8 mouse cellular contexts compared by ENCODE assay signal in the genomic region with DNA sequence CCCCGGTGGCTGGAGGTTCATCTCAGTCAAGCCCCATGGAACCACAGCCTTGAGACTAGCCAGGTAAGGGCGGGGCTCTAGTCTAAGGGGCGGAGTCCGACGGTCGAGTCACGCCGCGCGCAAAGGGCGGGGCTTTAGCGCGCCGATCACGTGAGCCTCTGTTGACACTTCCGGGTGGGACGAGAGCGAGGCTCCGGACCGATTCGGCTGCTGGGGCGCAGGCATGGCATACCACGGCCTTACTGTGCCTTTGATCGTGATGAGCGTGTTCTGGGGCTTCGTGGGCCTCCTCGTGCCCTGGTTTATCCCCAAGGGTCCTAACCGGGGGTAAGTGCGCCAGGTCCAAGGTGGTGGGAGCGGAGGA. TPM values are rescaled to one million over a fixed set of nuclear protein-coding genes. Genes with fewer than 3 reads are reported as not detected.
DNase-seq lines count a peak whose midpoint lies in the region; ATAC-seq and TF ChIP-seq lines count a peak whose summit lies in the region.

No protein-coding gene starts in this region.

- no peaks in the 10 kb centered on the region for H3K27me3 ChIP-seq in Patski
- no peaks in the 10 kb centered on the region; the same call in 1 of the 2 replicates for H3K27me3 ChIP-seq in hindbrain, embryonic 15.5 days

- H3K9me3 ChIP-seq in hindbrain, embryonic 15.5 days = no peaks in the 10 kb centered on the region

- peak; percentile 46 for DNase-seq in Patski (ENCODE audit: low read depth, low spot score)
- peak; percentile 94 to 95 for DNase-seq in cerebellum, postnatal 14 days
- DNase-seq in frontal cortex, postnatal 25 days (ENCODE audit: low spot score in 2 of 2) = peak; percentile 76 to 81
- peak; percentile 88 for DNase-seq in left cerebral cortex, adult 11 months (ENCODE audit: low spot score)
- DNase-seq in lung, postnatal 4 days = peak; percentile 92
- DNase-seq in retina, postnatal 7 days (ENCODE audit: low read depth, low spot score) = peak; percentile 82
- peak; percentile 82 for DNase-seq in urinary bladder, adult 2 months (ENCODE audit: low spot score)

- H3K4me3 ChIP-seq in hindbrain, embryonic 15.5 days = peak overlapping the region; percentile 78

- POLR2A ChIA-PET in Patski (lab: Charles Lee) = no interaction called here

- H3K4me2 ChIP-seq in hindbrain, embryonic 15.5 days = peak overlapping the region; percentile 69

- peak overlapping the region; percentile 89 for H3K27ac ChIP-seq in hindbrain, embryonic 15.5 days (replicated peaks)

- CTCF ChIA-PET in Patski (lab: Charles Lee) = no interaction called here

- peaks cover 6% of the 10 kb centered on the region for H3K36me3 ChIP-seq in hindbrain, embryonic 15.5 days

- in situ Hi-C loops in Patski (cut with MboI; ENCODE audit: low pct_unique_long_range_greater_than_20kb) = no loop called here

- peak overlapping the region; percentile 72 for H3K9ac ChIP-seq in hindbrain, embryonic 15.5 days

- no peak for TF ChIP-seq CTCF in Patski (IDR thresholded peaks at IDR 0.05)

- under 1% methylated on average over 30 of the region's 30 CpGs for WGBS in hindbrain, embryonic 15.5 days

- H3K4me1 ChIP-seq in hindbrain, embryonic 15.5 days (replicated peaks) = peaks cover 30% of the 10 kb centered on the region

- peak; percentile 72 for ATAC-seq in Patski
- peak; percentile 97 for ATAC-seq in hindbrain, embryonic 15.5 days (ENCODE audit: low FRiP score, low read depth)

RNA-seq across cellular contexts. Expression of gene Atp6v0e, which starts 13.2 kb away (rescaled TPM):
- polyA plus RNA-seq in Patski (2021) = 305 TPM
- 95.2 and 104 TPM in 2 replicates for polyA plus RNA-seq in hindbrain, embryonic 15.5 days (2015; fragmentation: Nextera tagmentation; extraction: Ambion mirVana)
- polyA plus RNA-seq in urinary bladder, adult 2 months (2012; rRNA removed) = 260 and 293 TPM in 2 replicates

RNA-seq across cellular contexts. Expression of gene Crebrf, which starts 39.2 kb away (rescaled TPM):
- polyA plus RNA-seq in Patski (2021) = 23.9 TPM
- polyA plus RNA-seq in hindbrain, embryonic 15.5 days (2015; fragmentation: Nextera tagmentation; extraction: Ambion mirVana) = 11.5 and 12.4 TPM in 2 replicates
- 14.9 and 18.5 TPM in 2 replicates for polyA plus RNA-seq in urinary bladder, adult 2 months (2012; rRNA removed)

Comparison
In these comparisons a context has a peak if more than half of its experiments do, and no peak if none do; other contexts are left out.
1. Peak in every context shown above with its lines: DNase-seq, ATAC-seq, H3K4me3 ChIP-seq and H3K27ac ChIP-seq.